Mouse (Mus musculus) testis, adult 2 months (tissue): ENCODE data around the gene Rnf111. TPM values are rescaled to one million over a fixed set of nuclear protein-coding genes. Genes with fewer than 3 reads are reported as not detected.

Experiments used
- H3K27ac ChIP-seq: fragments of 200-500 bp; 2 replicates; pipeline ENCODE4 v1.5.1; 2012; ENCODE audit warnings: low read depth, low read length; ENCODE audit not compliant: control insufficient read depth, insufficient read depth
- H3K27me3 ChIP-seq: fragments of 200-500 bp; 2 replicates; pipeline ENCODE4 v1.6.1; 2012; ENCODE audit warnings: mild to moderate bottlenecking, low read length, moderate library complexity; ENCODE audit not compliant: control insufficient read depth, insufficient read depth
- H3K36me3 ChIP-seq: fragments of 200-500 bp; 2 replicates; pipeline ENCODE4 v1.6.1; 2012; ENCODE audit warnings: mild to moderate bottlenecking, low read length; ENCODE audit not compliant: control insufficient read depth, insufficient read depth
- H3K4me1 ChIP-seq: fragments of 200-500 bp; 2 replicates; pipeline ENCODE4 v1.6.1; 2012; ENCODE audit warnings: low read length; ENCODE audit not compliant: control insufficient read depth, insufficient read depth
- H3K4me3 ChIP-seq: fragments of 200-500 bp; 2 replicates; pipeline ENCODE4 v1.5.1; 2012; ENCODE audit warnings: low read depth, mild to moderate bottlenecking, low read length, moderate library complexity, mixed read lengths; ENCODE audit not compliant: control insufficient read depth
- CTCF ChIP-seq: fragments of 200-500 bp; IDR thresholded peaks from 2 replicates; pipeline ENCODE4 v1.5.1; 2012; ENCODE audit warnings: low read depth, mild to moderate bottlenecking, inconsistent platforms, low read length, moderate library complexity; ENCODE audit not compliant: control insufficient read depth, insufficient read depth, insufficient replicate concordance
- POLR2A ChIP-seq: fragments of 200-500 bp; IDR thresholded peaks from 2 replicates; pipeline ENCODE4 v1.6.1; 2012; ENCODE audit warnings: low read depth, mild to moderate bottlenecking, inconsistent platforms, low read length, moderate library complexity; ENCODE audit not compliant: control insufficient read depth
- polyA plus RNA-seq: library from polyadenylated mRNA; depleted of rRNA; stranded (reverse); fragments of >200 nt; gene quantifications from 2 replicates; pipeline ENCODE4 v1.2.3, GENCODE M21; 2012

The Rnf111 gene
- polyA plus RNA-seq, 1 experiment: 25.7 TPM

GRCm38 (mm10) chr9:70416412-70416811 is 87.1 kb downstream of the Rnf111 start:
- TF ChIP-seq POLR2A: no peak
- peak; percentile 20; the same call in 1 of the 2 replicates for TF ChIP-seq CTCF
- Histone ChIP-seq H3K4me3 (no peak overlapping the region), H3K27me3 (no peaks in the 10 kb centered on the region), H3K4me1 (peaks cover 3% of the 10 kb centered on the region; the same call in 1 of the 2 replicates), H3K27ac (no peak overlapping the region), H3K36me3 (peaks cover 6% of the 10 kb centered on the region)

- H3K4me1 ChIP-seq: no peaks in the 10 kb centered on the region
- no peak overlapping the region for H3K4me3 ChIP-seq
- H3K36me3 ChIP-seq: peaks cover 13% of the 10 kb centered on the region
- H3K27ac ChIP-seq: no peak overlapping the region
- H3K27me3 ChIP-seq: no peaks in the 10 kb centered on the region
- TF ChIP-seq CTCF (no peak), POLR2A (no peak)
Observed at GRCm38 (mm10) chr9:70413038-70413437, 90.5 kb downstream of the Rnf111 start.

- no peaks in the 10 kb centered on the region for H3K27me3 ChIP-seq
- no peak overlapping the region for H3K27ac ChIP-seq
- TF ChIP-seq CTCF (no peak), POLR2A (no peak)
- no peaks in the 10 kb centered on the region for H3K4me1 ChIP-seq
- H3K4me3 ChIP-seq: no peak overlapping the region
- peaks cover 13% of the 10 kb centered on the region for H3K36me3 ChIP-seq
Observed at GRCm38 (mm10) chr9:70410668-70411067, 92.9 kb downstream of the Rnf111 start.

- H3K4me3 ChIP-seq: no peak overlapping the region
- no peak for TF ChIP-seq CTCF
- no peak for TF ChIP-seq POLR2A
- H3K27me3 ChIP-seq: no peaks in the 10 kb centered on the region
- no peak overlapping the region for H3K27ac ChIP-seq
- H3K36me3 ChIP-seq: peaks cover 13% of the 10 kb centered on the region
- no peaks in the 10 kb centered on the region for H3K4me1 ChIP-seq
Observed at GRCm38 (mm10) chr9:70409743-70410142, 93.8 kb downstream of the Rnf111 start.

DNA sequence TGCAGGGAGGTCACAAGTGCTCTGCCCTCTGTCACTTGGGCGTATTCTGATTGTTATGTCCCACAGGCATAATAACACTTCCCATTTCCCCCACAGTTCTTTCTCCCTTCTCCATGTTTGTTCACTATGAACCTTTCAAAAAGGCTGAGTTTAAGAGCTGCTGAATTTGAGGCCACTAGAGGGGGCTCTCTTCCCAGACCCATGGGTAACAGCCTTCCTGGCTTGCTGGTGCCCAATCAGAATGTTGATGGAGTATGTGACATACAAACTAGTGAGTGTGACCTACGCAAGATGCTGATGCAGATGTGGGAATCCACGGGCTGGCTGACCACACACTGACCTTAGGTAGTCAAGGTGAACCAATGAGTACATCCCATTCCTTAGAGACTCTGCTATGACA is 94.7 kb downstream of the Rnf111 start:
- Histone ChIP-seq H3K27me3 (no peaks in the 10 kb centered on the region), H3K36me3 (peaks cover 13% of the 10 kb centered on the region), H3K4me3 (no peak overlapping the region), H3K27ac (no peak overlapping the region), H3K4me1 (peaks cover 7% of the 10 kb centered on the region)
- no peak for TF ChIP-seq CTCF
- TF ChIP-seq POLR2A: no peak

DNA sequence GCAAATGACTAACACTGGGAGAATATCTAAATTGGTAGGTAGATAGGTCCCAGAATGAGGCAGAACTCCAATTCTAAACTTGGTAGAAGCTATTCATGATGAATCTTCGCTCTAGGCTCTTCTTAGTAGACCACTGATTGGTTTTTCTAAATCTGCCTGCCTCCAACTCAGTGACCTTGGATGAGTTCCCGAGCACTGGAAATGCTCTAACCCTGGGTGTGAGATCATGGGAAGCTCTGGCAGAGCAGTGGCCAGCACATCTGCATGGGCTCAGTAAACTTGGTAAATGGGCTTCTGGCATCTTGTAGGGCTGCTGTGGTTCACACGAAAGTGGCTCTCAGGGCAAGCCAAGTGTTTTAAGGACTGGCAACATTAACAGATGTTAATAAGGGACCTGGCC is 96.9 kb downstream of the Rnf111 start:
- Histone ChIP-seq H3K36me3 (peaks cover 7% of the 10 kb centered on the region), H3K4me3 (no peak overlapping the region), H3K4me1 (peaks cover 8% of the 10 kb centered on the region), H3K27me3 (no peaks in the 10 kb centered on the region), H3K27ac (no peak overlapping the region)
- TF ChIP-seq CTCF (no peak), POLR2A (no peak)

- no peaks in the 10 kb centered on the region for H3K36me3 ChIP-seq
- H3K27ac ChIP-seq: no peak overlapping the region
- H3K4me3 ChIP-seq: no peak overlapping the region
- TF ChIP-seq POLR2A (no peak), CTCF (no peak)
- peaks cover 8% of the 10 kb centered on the region for H3K4me1 ChIP-seq
- H3K27me3 ChIP-seq: no peaks in the 10 kb centered on the region
Observed at GRCm38 (mm10) chr9:70401937-70402539, 101.5 kb downstream of the Rnf111 start.

DNA sequence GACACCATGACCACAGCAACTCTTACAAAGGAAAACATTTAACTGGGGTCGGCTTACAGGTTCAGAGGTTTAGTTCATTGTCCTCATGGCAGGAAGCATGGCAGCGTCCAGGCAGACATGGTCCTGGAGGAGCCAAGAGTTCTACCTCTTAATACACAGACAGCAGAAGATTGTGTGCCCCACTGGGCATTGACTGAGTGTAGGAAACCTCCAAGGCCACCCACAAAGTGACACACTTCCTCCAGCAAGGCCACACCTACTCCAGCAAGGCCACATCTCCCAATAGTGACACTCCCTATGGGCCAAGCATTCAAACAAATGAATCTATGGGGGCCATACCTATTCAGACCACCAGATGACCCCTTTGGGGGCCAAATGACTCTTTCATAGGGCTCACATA is 107.4 kb downstream of the Rnf111 start:
- no peak for TF ChIP-seq POLR2A
- no peak for TF ChIP-seq CTCF
- Histone ChIP-seq H3K4me3 (no peak overlapping the region), H3K27me3 (no peaks in the 10 kb centered on the region), H3K27ac (no peak overlapping the region), H3K4me1 (no peaks in the 10 kb centered on the region), H3K36me3 (no peaks in the 10 kb centered on the region)
